Mouse (Mus musculus): Measurements from ENCODE around the gene Tmco3. TPM values are rescaled to one million over a fixed set of nuclear protein-coding genes. Genes with fewer than 3 reads are reported as not detected.

Tmco3 gene
- 37.4 TPM for polyA plus RNA-seq (2014; fragmentation: Illumina TruSeq; extraction: RNeasy Lipid Tissue Mini Kit (QIAGEN cat#74804); ENCODE audit: low read depth, low replicate concordance)

DNA sequence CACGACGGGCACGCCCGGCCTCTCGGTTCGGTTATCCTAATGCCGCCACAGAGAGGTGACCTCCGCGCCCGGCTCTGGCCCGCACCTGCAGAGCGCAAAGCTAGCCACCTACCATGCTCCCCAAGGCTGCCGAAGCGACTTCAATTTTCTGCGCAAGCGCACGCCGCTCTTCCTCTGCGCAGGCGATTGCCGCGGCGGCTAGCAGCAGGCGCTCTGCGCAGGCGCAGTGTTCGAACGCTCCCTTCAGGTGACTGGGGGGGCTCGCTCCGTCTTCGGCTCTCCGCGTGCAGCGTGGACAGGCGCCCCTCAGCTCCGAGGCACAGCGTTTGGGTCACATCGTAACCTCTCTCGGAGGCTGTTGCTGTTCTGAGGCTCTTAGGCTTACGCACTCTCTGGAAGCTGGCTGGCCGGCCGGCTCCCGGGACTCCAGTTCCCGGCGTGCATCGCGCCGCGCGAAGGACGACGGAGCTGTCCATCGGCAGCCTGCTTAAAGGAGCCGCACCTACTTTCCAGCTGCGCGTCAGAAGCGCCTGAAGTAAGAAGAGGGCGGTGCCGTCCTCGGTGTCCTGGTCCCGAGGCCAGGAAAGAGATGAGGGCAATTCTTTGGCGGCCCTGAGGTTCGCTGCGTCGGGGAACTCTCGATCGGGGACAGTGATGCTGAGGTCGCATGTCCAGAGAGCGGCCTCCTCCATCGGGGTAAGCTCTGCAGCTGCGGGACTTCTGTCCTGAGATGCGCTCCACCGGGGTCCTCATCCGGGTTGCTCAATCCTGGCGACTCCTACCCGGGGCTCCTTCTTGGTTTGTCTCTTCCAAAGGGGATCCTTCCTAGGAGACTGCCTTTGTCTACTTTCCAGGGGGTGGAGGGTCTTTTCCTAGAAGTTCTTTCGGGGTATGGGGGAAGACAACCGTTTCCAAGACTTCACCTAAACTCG, at the start of gene Tmco3, which contains the start of gene Dcun1d2:
Gene Tmco3 (plus strand): TSS at position 499 of the 932 bp plus-strand sequence.
Gene Dcun1d2 (minus strand): TSS at position 440 of the 932 bp plus-strand sequence.

DNA sequence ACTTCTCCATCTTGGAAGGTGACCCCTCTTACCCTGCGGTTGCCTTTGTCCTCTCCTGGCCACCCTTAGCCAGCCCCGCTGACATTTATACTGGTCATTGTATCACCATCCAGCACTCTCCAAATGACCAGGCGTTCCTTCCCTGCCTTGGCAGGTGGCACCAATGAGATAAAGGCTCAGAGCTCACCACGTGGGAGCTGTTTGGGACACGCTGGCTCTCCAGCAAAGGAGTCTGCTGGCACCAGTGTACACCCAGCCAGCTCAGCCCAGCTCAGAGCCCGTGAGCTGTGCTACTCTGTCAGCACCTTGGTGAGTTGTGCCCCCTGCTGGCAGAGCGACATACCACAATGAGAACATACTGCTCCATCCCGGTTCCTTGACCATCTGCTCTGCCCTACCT, 34.0 kb upstream of the Tmco3 start, which contains the start of gene Adprhl1:
Gene Adprhl1 (minus strand): TSS at position 144 of the 400 bp plus-strand sequence.

GRCm38 (mm10) chr8:13338255-13338860, 50.4 kb downstream of the Tmco3 start, which contains the start of gene Tfdp1:
Gene Tfdp1, plus strand, starts transcription at chr8:13338751.

Other genes starting within 250 kb of the Tmco3 start
- gene Proz, start 227.3 kb upstream of the Tmco3 start, polyA plus RNA-seq (2014; fragmentation: Illumina TruSeq; extraction: RNeasy Lipid Tissue Mini Kit (QIAGEN cat#74804); ENCODE audit: low read depth, low replicate concordance), result 1.9 TPM
- gene Pcid2, start 182.7 kb upstream of the Tmco3 start, polyA plus RNA-seq (2014; fragmentation: Illumina TruSeq; extraction: RNeasy Lipid Tissue Mini Kit (QIAGEN cat#74804); ENCODE audit: low read depth, low replicate concordance), result 5.5 TPM
- 78.7 TPM for gene Cul4a, start 182.6 kb upstream of the Tmco3 start, polyA plus RNA-seq (2014; fragmentation: Illumina TruSeq; extraction: RNeasy Lipid Tissue Mini Kit (QIAGEN cat#74804); ENCODE audit: low read depth, low replicate concordance)
- gene Lamp1, start 129.0 kb upstream of the Tmco3 start, polyA plus RNA-seq (2014; fragmentation: Illumina TruSeq; extraction: RNeasy Lipid Tissue Mini Kit (QIAGEN cat#74804); ENCODE audit: low read depth, low replicate concordance), result 982 TPM
- gene Grtp1, start 87.6 kb upstream of the Tmco3 start, polyA plus RNA-seq (2014; fragmentation: Illumina TruSeq; extraction: RNeasy Lipid Tissue Mini Kit (QIAGEN cat#74804); ENCODE audit: low read depth, low replicate concordance), result 31.4 TPM
- not detected for gene Adprhl1, start 34.0 kb upstream of the Tmco3 start, polyA plus RNA-seq (2014; fragmentation: Illumina TruSeq; extraction: RNeasy Lipid Tissue Mini Kit (QIAGEN cat#74804); ENCODE audit: low read depth, low replicate concordance)
- gene Dcun1d2, start 59 bp upstream of the Tmco3 start, polyA plus RNA-seq (2014; fragmentation: Illumina TruSeq; extraction: RNeasy Lipid Tissue Mini Kit (QIAGEN cat#74804); ENCODE audit: low read depth, low replicate concordance), result 12.2 TPM
- 17.3 TPM for gene Tfdp1, start 50.6 kb downstream of the Tmco3 start, polyA plus RNA-seq (2014; fragmentation: Illumina TruSeq; extraction: RNeasy Lipid Tissue Mini Kit (QIAGEN cat#74804); ENCODE audit: low read depth, low replicate concordance)
- gene Atp4b, start 108.6 kb downstream of the Tmco3 start, polyA plus RNA-seq (2014; fragmentation: Illumina TruSeq; extraction: RNeasy Lipid Tissue Mini Kit (QIAGEN cat#74804); ENCODE audit: low read depth, low replicate concordance), result not detected
- not detected for gene Grk1, start 116.9 kb downstream of the Tmco3 start, polyA plus RNA-seq (2014; fragmentation: Illumina TruSeq; extraction: RNeasy Lipid Tissue Mini Kit (QIAGEN cat#74804); ENCODE audit: low read depth, low replicate concordance)
- not detected for gene Tmem255b, start 147.0 kb downstream of the Tmco3 start, polyA plus RNA-seq (2014; fragmentation: Illumina TruSeq; extraction: RNeasy Lipid Tissue Mini Kit (QIAGEN cat#74804); ENCODE audit: low read depth, low replicate concordance)
- 22.8 TPM for gene Gas6, start 206.3 kb downstream of the Tmco3 start, polyA plus RNA-seq (2014; fragmentation: Illumina TruSeq; extraction: RNeasy Lipid Tissue Mini Kit (QIAGEN cat#74804); ENCODE audit: low read depth, low replicate concordance)

Data from kidney, adult 10 weeks (tissue).